Mouse (Mus musculus) C2C12 (cell line): ENCODE data around the gene Tex33.

Source experiments
- CTCF ChIP-seq: IDR thresholded peaks from one replicate; pipeline ENCODE4 v1.5.1; 2011; ENCODE audit not compliant: control insufficient read depth, insufficient read depth, insufficient read length
- FOSL1 ChIP-seq: IDR thresholded peaks from one replicate; pipeline ENCODE4 v1.8.0; 2011; ENCODE audit warnings: mild to moderate bottlenecking, low read length; ENCODE audit not compliant: poor library complexity, insufficient read depth, severe bottlenecking

- TF ChIP-seq CTCF (no peak), FOSL1 (no peak)
These were observed 18.4 kb upstream of the Tex33 start for GRCm38 (mm10) chr15:78414157-78414556.
